Mouse (Mus musculus) kidney, adult 2 months (tissue): Measurements from ENCODE around the gene Apobec1. TPM values are rescaled to one million over a fixed set of nuclear protein-coding genes. Genes with fewer than 3 reads are reported as not detected.
A peak's percentile ranks its signal among the peaks of the same experiment; 100 is the strongest.

Source experiments
- DNase-seq: peaks from one replicate; pipeline ENCODE4 v3.0.0; 2021
- H3K27ac ChIP-seq: fragments of 200-500 bp; 2 replicates; pipeline ENCODE4 v1.5.1; 2012; ENCODE audit warnings: low read depth, low read length, control low read depth, inconsistent platforms; ENCODE audit not compliant: insufficient read depth
- H3K27me3 ChIP-seq: fragments of 200-500 bp; replicated peaks from 2 replicates; pipeline ENCODE4 v1.6.1; 2012; ENCODE audit warnings: mild to moderate bottlenecking, moderate library complexity, low read length, inconsistent platforms; ENCODE audit not compliant: control insufficient read depth, insufficient read depth
- H3K36me3 ChIP-seq: fragments of 200-500 bp; 2 replicates; pipeline ENCODE4 v1.6.1; 2012; ENCODE audit warnings: mild to moderate bottlenecking, moderate library complexity, low read length, inconsistent platforms; ENCODE audit not compliant: control insufficient read depth, insufficient read depth
- H3K4me1 ChIP-seq: fragments of 200-500 bp; 2 replicates; pipeline ENCODE4 v1.6.1; 2011; ENCODE audit warnings: low read length; ENCODE audit not compliant: control insufficient read depth, insufficient read depth
- H3K4me3 ChIP-seq: fragments of 200-500 bp; 2 replicates; pipeline ENCODE4 v1.5.1; 2011; ENCODE audit warnings: mild to moderate bottlenecking, low read depth, low read length, control low read depth; ENCODE audit not compliant: insufficient read depth
- CTCF ChIP-seq: fragments of 200-500 bp; conservative IDR thresholded peaks from 2 replicates; pipeline ENCODE4 v1.5.1; 2011; ENCODE audit warnings: low read depth, mild to moderate bottlenecking, control low read depth, low read length, moderate library complexity, mixed read lengths; ENCODE audit not compliant: insufficient read depth, insufficient read length
- POLR2A ChIP-seq: fragments of 200-500 bp; IDR thresholded peaks from one replicate; pipeline ENCODE4 v1.6.1; 2011; ENCODE audit warnings: low read depth, low read length, control low read depth
- WGBS: fragments of 180-500 bp; shearing (Covaris S2); methylation state at CpG from one replicate; pipeline ENCODE4 v1.1.7; 2018; 5-methylcytosine and 5-hydroxymethylcytosine counted together
- polyA plus RNA-seq: library from polyadenylated mRNA; depleted of rRNA; stranded (reverse); fragments of >200 nt; gene quantifications from 2 replicates; pipeline ENCODE4 v1.2.3, GENCODE M21; 2012

Gene Apobec1
- polyA plus RNA-seq, 1 experiment, result 15.2 TPM

DNA sequence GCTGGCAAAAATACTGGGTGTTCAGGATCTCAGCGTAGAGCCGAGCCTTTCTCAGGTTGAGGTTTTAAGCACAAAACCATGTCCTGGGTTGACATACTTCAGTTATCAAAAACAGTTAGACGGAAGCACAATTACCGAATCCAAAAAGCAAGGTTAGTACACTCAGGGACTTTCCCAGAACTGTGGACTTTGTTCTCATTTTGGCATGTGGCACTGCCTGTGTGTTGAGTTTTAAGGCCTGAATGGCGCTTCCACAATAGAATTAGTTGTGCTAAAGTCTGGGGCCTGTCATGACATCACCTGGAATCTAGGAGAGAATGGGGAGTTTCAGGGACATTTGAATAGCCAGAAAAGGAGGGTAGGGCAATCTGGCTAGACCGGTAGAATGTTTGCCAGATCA lies 3.8 kb downstream of the Apobec1 start:
- peaks cover 4% of the 10 kb centered on the region; the same call in 1 of the 2 replicates for H3K4me1 ChIP-seq
- H3K36me3 ChIP-seq, result no peaks in the 10 kb centered on the region
- no peak overlapping the region for H3K4me3 ChIP-seq
- TF ChIP-seq CTCF, result no peak
- no peak for TF ChIP-seq POLR2A
- WGBS, result 52% methylated on average over 6 of the region's 6 CpGs
- DNase-seq, result peak; percentile 78
- H3K27me3 ChIP-seq, result no peaks in the 10 kb centered on the region
- H3K27ac ChIP-seq, result peak overlapping the region; percentile 26; the same call in 1 of the 2 replicates

DNA sequence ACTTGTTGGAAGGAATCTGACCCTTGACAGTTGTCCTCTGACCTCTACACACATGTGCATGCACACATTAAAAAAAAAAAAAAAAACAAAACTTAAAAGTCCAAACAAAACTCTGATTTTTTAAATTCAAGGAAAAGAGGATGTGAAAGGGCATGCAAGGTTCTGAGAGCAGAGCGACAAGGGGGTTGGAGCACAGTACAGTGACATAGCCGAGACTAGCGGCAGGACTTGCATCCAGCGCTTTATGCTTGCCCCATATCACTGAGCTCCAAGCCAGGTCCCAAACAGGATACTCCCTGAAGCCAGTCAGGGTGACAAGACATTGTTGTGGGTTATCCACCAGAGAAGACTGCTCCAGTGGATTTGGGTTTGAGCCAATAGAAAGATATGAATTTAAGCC lies 4.2 kb downstream of the Apobec1 start:
- H3K4me3 ChIP-seq, result no peak overlapping the region
- no peaks in the 10 kb centered on the region for H3K36me3 ChIP-seq
- 93% methylated on average over 4 of the region's 4 CpGs for WGBS
- H3K27ac ChIP-seq, result no peak overlapping the region; the same call in 1 of the 2 replicates
- H3K27me3 ChIP-seq, result no peaks in the 10 kb centered on the region
- TF ChIP-seq POLR2A (no peak), CTCF (no peak)
- DNase-seq, result no peak
- H3K4me1 ChIP-seq, result peaks cover 4% of the 10 kb centered on the region; the same call in 1 of the 2 replicates

DNA sequence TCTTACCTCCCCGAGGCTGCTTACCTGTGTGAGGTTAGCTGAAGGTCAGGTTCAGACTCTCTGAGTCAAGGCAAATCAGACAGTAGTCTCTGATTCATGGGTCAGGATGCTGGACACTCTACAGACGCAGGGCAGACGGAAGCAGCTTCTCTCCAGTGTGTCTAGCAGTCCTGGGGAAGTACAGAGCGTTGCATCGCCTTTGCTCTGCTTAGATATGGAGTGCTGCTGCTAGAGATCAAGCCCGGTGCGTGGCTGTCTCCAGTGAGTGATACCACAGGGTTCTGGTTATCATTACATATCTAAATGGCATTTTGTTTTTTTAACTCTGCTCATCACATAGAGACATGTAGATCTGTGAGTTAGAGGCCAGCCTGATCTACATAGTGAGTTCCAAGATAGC lies 5.6 kb downstream of the Apobec1 start:
- TF ChIP-seq CTCF (no peak), POLR2A (no peak)
- DNase-seq, result no peak
- WGBS, result 87% methylated on average over 7 of the region's 7 CpGs
- no peak overlapping the region for H3K27ac ChIP-seq
- no peaks in the 10 kb centered on the region for H3K36me3 ChIP-seq
- no peak overlapping the region for H3K4me3 ChIP-seq
- peaks cover 4% of the 10 kb centered on the region; the same call in 1 of the 2 replicates for H3K4me1 ChIP-seq
- H3K27me3 ChIP-seq, result no peaks in the 10 kb centered on the region

DNA sequence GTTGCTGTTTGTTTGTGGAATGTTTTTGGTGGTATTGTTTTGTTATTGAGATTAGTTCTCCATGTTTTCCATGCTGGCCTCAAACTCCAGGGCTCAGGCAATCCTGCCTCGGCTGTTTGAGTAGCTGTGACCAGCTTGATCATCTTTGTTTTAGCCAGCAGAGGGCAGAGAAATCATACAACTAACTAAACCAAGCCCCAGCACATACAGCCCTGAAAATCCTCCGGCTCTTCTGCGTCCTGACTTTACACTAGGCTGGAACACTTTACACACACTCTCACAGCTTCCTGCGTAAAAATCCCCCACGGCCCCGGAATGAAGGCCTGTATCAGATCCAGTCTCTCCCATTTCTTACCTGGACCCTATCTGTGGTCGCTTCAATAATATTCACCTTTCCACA lies 6.6 kb downstream of the Apobec1 start:
- peaks cover 4% of the 10 kb centered on the region; the same call in 1 of the 2 replicates for H3K4me1 ChIP-seq
- WGBS, result 18% methylated on average over 7 of the region's 7 CpGs
- H3K27ac ChIP-seq, result no peak overlapping the region
- H3K36me3 ChIP-seq, result no peaks in the 10 kb centered on the region
- TF ChIP-seq CTCF (peak; percentile 59), POLR2A (no peak)
- peak; percentile 67 for DNase-seq
- no peaks in the 10 kb centered on the region for H3K27me3 ChIP-seq
- H3K4me3 ChIP-seq, result no peak overlapping the region

DNA sequence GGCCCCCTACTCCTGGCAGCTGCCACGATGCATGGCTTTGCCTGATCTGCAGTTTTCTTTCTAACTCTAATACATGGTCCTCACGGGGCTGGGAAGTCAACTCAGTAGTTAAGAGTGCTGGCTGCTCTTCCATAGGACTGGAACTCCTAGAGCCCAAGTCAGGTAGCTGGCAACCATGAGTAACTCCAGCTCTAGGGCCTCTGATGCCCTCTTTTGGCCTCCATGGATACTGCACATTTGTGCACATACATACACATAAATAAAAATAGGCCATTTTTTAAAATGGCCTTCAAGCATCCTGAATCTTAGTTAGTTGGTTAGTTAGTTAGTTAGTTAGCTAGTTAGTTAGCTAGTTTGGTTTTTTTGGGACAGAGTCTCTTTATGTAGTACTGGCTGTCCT lies 9.3 kb downstream of the Apobec1 start:
- no peak for DNase-seq
- Histone ChIP-seq H3K4me3 (no peak overlapping the region), H3K36me3 (no peaks in the 10 kb centered on the region), H3K27ac (no peak overlapping the region), H3K4me1 (no peaks in the 10 kb centered on the region), H3K27me3 (no peaks in the 10 kb centered on the region)
- TF ChIP-seq CTCF, result no peak; the same call in 1 of the 2 replicates
- no peak for TF ChIP-seq POLR2A
- 92% methylated on average over 2 of the region's 2 CpGs for WGBS

DNA sequence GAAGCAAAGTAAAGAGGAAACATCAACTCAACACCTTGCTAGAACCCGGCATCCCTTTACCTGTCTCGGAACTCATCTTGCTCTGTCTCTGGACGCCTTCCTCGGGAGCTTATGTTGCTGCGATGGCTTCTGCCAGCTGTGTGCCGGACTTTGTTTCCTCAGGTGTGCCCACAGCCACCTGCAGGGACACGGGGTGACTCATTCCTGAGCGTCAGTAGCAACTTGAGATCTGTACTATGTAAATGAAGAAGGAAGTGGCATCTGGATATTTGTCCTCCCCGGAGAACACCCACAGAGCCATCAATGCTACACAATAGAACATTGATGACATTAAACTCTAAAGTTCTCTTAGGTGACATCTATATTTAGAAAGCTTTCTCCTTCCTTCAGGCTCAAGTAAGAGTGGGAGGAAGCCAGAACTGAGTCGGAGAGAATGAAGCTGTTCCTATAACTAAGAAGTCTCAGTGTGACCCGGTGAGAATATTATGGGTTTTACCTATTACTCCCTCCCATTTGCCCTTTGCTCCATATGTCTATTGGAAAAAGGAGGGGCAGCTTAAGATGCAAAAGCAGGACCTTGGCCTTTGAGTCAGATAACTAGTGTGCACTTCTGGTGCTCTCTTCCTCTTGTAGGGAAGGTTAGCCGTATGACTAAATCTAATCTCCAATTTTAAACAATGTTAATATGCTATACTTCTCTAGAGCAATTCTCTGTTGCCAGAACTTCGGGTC lies 11.1 kb downstream of the Apobec1 start:
- no peak for TF ChIP-seq POLR2A
- TF ChIP-seq CTCF, result no peak
- H3K4me3 ChIP-seq, result no peak overlapping the region
- H3K36me3 ChIP-seq, result no peaks in the 10 kb centered on the region
- H3K27me3 ChIP-seq, result no peaks in the 10 kb centered on the region
- DNase-seq, result no peak
- no peaks in the 10 kb centered on the region for H3K4me1 ChIP-seq
- whole genome bisulfite sequencing, result 82% methylated on average over 13 of the region's 13 CpGs
- H3K27ac ChIP-seq, result no peak overlapping the region

DNA sequence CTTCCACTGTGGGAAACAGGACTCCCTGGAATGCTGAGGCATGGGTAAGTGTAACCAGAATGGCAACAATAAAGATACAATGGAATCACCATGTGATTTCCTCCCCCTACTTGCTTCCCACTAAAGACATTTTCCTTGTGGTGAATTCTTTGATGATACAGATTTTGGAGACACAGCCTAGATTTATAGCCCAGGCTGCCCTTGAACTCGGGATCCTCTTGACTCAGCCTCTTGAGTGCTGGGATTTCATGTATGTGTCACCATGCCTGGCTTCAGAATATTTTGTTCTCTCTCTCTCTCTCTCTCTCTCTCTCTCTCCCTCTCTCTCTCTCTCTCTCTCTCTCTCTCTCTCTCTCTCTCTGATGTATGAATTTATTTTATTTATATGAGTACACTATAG lies 23.2 kb downstream of the Apobec1 start:
- H3K27me3 ChIP-seq, result no peaks in the 10 kb centered on the region

More for the DNA sequence above, 23.2 kb downstream of the Apobec1 start:
- no peak for DNase-seq
- Histone ChIP-seq H3K4me3 (no peak overlapping the region), H3K36me3 (no peaks in the 10 kb centered on the region), H3K27ac (no peak overlapping the region), H3K4me1 (no peaks in the 10 kb centered on the region)
- TF ChIP-seq POLR2A, result no peak
- no peak for TF ChIP-seq CTCF
- 77% methylated on average over 1 of the region's 1 CpGs for WGBS
